Mouse (Mus musculus) kidney, adult 2 months (tissue): Measurements from ENCODE around the gene Tep1. TPM values are rescaled to one million over a fixed set of nuclear protein-coding genes. Genes with fewer than 3 reads are reported as not detected.
"Not testable (repeated sequence)": the region's sequence is repeated elsewhere in the genome, so short reads cannot be mapped to it uniquely, and the experiment has no call there.

Source experiments
- DNase-seq: peaks from one replicate; pipeline ENCODE4 v3.0.0; 2021
- H3K27ac ChIP-seq: fragments of 200-500 bp; 2 replicates; pipeline ENCODE4 v1.5.1; 2012; ENCODE audit warnings: low read depth, low read length, control low read depth, inconsistent platforms; ENCODE audit not compliant: insufficient read depth
- H3K27me3 ChIP-seq: fragments of 200-500 bp; replicated peaks from 2 replicates; pipeline ENCODE4 v1.6.1; 2012; ENCODE audit warnings: mild to moderate bottlenecking, moderate library complexity, low read length, inconsistent platforms; ENCODE audit not compliant: control insufficient read depth, insufficient read depth
- H3K36me3 ChIP-seq: fragments of 200-500 bp; 2 replicates; pipeline ENCODE4 v1.6.1; 2012; ENCODE audit warnings: mild to moderate bottlenecking, moderate library complexity, low read length, inconsistent platforms; ENCODE audit not compliant: control insufficient read depth, insufficient read depth
- H3K4me1 ChIP-seq: fragments of 200-500 bp; 2 replicates; pipeline ENCODE4 v1.6.1; 2011; ENCODE audit warnings: low read length; ENCODE audit not compliant: control insufficient read depth, insufficient read depth
- H3K4me3 ChIP-seq: fragments of 200-500 bp; 2 replicates; pipeline ENCODE4 v1.5.1; 2011; ENCODE audit warnings: mild to moderate bottlenecking, low read depth, low read length, control low read depth; ENCODE audit not compliant: insufficient read depth
- CTCF ChIP-seq: fragments of 200-500 bp; conservative IDR thresholded peaks from 2 replicates; pipeline ENCODE4 v1.5.1; 2011; ENCODE audit warnings: low read depth, mild to moderate bottlenecking, control low read depth, low read length, moderate library complexity, mixed read lengths; ENCODE audit not compliant: insufficient read depth, insufficient read length
- POLR2A ChIP-seq: fragments of 200-500 bp; IDR thresholded peaks from one replicate; pipeline ENCODE4 v1.6.1; 2011; ENCODE audit warnings: low read depth, low read length, control low read depth
- WGBS: fragments of 180-500 bp; shearing (Covaris S2); methylation state at CpG from one replicate; pipeline ENCODE4 v1.1.7; 2018; 5-methylcytosine and 5-hydroxymethylcytosine counted together
- polyA plus RNA-seq: library from polyadenylated mRNA; depleted of rRNA; stranded (reverse); fragments of >200 nt; gene quantifications from 2 replicates; pipeline ENCODE4 v1.2.3, GENCODE M21; 2012

Gene Tep1
- polyA plus RNA-seq, 1 experiment = 17.6 TPM

- TF ChIP-seq CTCF (no peak), POLR2A (no peak)
- Histone ChIP-seq H3K4me3 (no peak overlapping the region), H3K27ac (no peak overlapping the region), H3K36me3 (no peaks in the 10 kb centered on the region), H3K27me3 (no peaks in the 10 kb centered on the region), H3K4me1 (peaks cover 3% of the 10 kb centered on the region; the same call in 1 of the 2 replicates)
- 70% methylated on average over 4 of the region's 4 CpGs for WGBS
- no peak for DNase-seq
Measured at GRCm38 (mm10) chr14:50868211-50868610, 2.1 kb downstream of the Tep1 start.

GRCm38 (mm10) chr14:50866966-50867365 is 3.4 kb downstream of the Tep1 start:
- Histone ChIP-seq H3K27ac (no peak overlapping the region), H3K36me3 (0 out of 2 replicates have a peak, but pooled peaks cover 3% of the 10 kb centered on the region), H3K4me1 (peaks cover 3% of the 10 kb centered on the region; the same call in 1 of the 2 replicates), H3K27me3 (no peaks in the 10 kb centered on the region), H3K4me3 (no peak overlapping the region)
- no peak for TF ChIP-seq CTCF
- no peak for TF ChIP-seq POLR2A
- no peak for DNase-seq
- 78% methylated on average over 3 of the region's 3 CpGs for WGBS

- not testable (repeated sequence) for H3K4me1 ChIP-seq, DNase-seq, H3K4me3 ChIP-seq, H3K36me3 ChIP-seq, H3K27ac ChIP-seq, H3K27me3 ChIP-seq
Measured at GRCm38 (mm10) chr14:50865005-50865404, 5.4 kb downstream of the Tep1 start.

GRCm38 (mm10) chr14:50862641-50863040 is 7.7 kb downstream of the Tep1 start:
- DNase-seq = no peak
- H3K4me1 ChIP-seq = no peaks in the 10 kb centered on the region
- H3K36me3 ChIP-seq = peaks cover 6% of the 10 kb centered on the region
- no peak overlapping the region for H3K4me3 ChIP-seq
- whole genome bisulfite sequencing = 92% methylated on average over 10 of the region's 10 CpGs
- no peak overlapping the region for H3K27ac ChIP-seq
- TF ChIP-seq POLR2A (no peak), CTCF (no peak)
- H3K27me3 ChIP-seq = no peaks in the 10 kb centered on the region

GRCm38 (mm10) chr14:50855788-50856187 is 14.6 kb downstream of the Tep1 start:
- TF ChIP-seq CTCF = no peak
- TF ChIP-seq POLR2A = no peak
- whole genome bisulfite sequencing = 79% methylated on average over 5 of the region's 5 CpGs

GRCm38 (mm10) chr14:50837236-50837635 is 33.1 kb downstream of the Tep1 start:
- TF ChIP-seq CTCF = no peak; the same call in 1 of the 2 replicates
- TF ChIP-seq POLR2A = no peak
- 62% methylated on average over 6 of the region's 6 CpGs for WGBS
- Histone ChIP-seq H3K27me3 (no peaks in the 10 kb centered on the region), H3K4me3 (no peak overlapping the region), H3K4me1 (no peaks in the 10 kb centered on the region), H3K27ac (no peak overlapping the region), H3K36me3 (no peaks in the 10 kb centered on the region)
- no peak for DNase-seq

More at GRCm38 (mm10) chr14:50855788-50856187, 14.6 kb downstream of the Tep1 start:
- Histone ChIP-seq H3K4me1 (no peaks in the 10 kb centered on the region), H3K27ac (no peak overlapping the region), H3K36me3 (peaks cover 9% of the 10 kb centered on the region), H3K27me3 (no peaks in the 10 kb centered on the region), H3K4me3 (no peak overlapping the region)
- DNase-seq = no peak

GRCm38 (mm10) chr14:50834435-50834834 is 35.9 kb downstream of the Tep1 start:
- no peak for DNase-seq
- Histone ChIP-seq H3K27ac (no peak overlapping the region), H3K36me3 (no peaks in the 10 kb centered on the region), H3K4me3 (no peak overlapping the region), H3K4me1 (no peaks in the 10 kb centered on the region), H3K27me3 (no peaks in the 10 kb centered on the region)
- TF ChIP-seq POLR2A (no peak), CTCF (no peak)
- WGBS = 50% methylated on average over 2 of the region's 2 CpGs

GRCm38 (mm10) chr14:50833964-50834363 is 36.4 kb downstream of the Tep1 start:
- H3K4me3 ChIP-seq = no peak overlapping the region
- DNase-seq = peak; percentile 14
- H3K27ac ChIP-seq = no peak overlapping the region
- no peaks in the 10 kb centered on the region for H3K36me3 ChIP-seq
- H3K4me1 ChIP-seq = no peaks in the 10 kb centered on the region
- 70% methylated on average over 10 of the region's 10 CpGs for WGBS
- H3K27me3 ChIP-seq = no peaks in the 10 kb centered on the region
- TF ChIP-seq POLR2A (no peak), CTCF (no peak)
